Mouse (Mus musculus) yolk sac, embryonic 10.5 days (tissue): ENCODE results near the gene Itgb1bp1.

ENCODE experiments used
- DNase-seq: peaks from one replicate; pipeline ENCODE4 v3.0.0-alpha.2; 2017; ENCODE audit warnings: low spot score

Itgb1bp1 gene

GRCm38 (mm10) chr12:21286243-21286622 lies at the start of gene Itgb1bp1:
Gene Itgb1bp1 (minus strand): TSS chr12:21286284.
- DNase-seq, result peak; percentile 96

- DNase-seq, result no peak
Measured at GRCm38 (mm10) chr12:21335869-21336268, 49.8 kb upstream of the Itgb1bp1 start.

- no peak for DNase-seq
Measured at GRCm38 (mm10) chr12:21333766-21334165, 47.7 kb upstream of the Itgb1bp1 start.

- no peak for DNase-seq
Measured at GRCm38 (mm10) chr12:21333021-21333420, 46.9 kb upstream of the Itgb1bp1 start.

- DNase-seq, result no peak
Measured at GRCm38 (mm10) chr12:21331711-21332110, 45.6 kb upstream of the Itgb1bp1 start.

DNA sequence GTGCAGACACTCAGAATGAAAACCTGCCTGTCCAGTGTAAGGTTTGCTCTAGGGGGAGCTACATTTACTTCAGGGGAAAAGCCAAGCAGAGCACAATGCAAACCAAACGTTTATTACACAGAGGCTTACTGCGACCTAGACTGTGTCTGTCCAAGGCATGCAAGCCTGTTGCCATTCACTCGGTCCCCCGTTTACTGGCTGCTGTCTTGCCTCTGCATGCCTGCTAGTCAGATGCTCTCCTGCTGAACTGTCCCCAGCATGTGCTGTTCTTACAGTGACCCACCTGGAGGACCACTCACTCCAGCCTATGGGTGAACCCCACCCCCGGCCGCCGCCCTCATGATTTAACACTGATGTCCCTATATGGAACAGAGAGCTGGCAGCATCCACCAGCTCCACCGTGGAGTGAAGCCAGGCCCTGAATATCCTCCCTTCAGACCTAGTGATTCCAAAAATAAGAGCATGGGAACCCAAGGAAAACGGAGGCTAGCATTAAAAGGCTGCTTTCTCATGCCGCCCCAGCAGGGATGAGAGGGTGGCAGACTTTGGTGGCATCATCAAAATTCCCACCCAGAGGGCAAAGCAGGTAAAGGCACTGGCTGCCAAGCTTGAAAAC lies 45.0 kb upstream of the Itgb1bp1 start:
- DNase-seq, result no peak

DNA sequence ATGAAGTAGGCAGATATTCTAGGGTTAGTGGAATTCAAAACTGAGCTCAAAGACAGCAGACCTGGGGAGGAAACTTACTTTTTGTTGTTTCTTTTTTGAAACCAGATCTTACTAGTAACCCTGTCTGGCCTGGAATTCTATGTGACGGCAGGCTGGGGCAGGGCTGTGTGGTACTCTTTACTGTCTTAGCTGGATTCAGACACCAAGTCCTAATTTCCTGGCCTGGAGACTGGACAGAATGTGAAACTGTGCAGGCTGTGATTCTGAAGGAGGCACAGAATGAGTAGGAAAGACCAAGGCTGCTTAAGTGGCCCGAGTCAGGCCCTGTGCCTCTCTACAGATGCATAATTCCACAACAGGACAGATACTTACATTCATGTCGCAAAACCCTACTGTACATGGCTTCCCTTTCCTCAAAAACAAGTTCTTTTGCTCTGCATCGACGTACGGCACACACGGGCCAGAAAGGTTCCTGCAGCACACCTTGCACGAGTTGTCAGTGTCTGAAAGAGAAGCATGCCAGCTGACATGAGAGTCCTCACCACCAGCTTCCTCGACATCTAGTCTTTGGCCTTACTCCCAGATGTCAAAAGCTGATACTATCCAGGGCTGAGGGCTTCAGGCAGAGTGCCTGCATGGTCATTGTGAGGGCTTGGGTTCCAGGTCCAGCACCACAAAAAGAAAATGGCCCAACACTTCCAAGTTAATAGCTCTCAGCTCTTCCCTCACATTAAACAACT lies 43.7 kb upstream of the Itgb1bp1 start:
- DNase-seq, result no peak

DNA sequence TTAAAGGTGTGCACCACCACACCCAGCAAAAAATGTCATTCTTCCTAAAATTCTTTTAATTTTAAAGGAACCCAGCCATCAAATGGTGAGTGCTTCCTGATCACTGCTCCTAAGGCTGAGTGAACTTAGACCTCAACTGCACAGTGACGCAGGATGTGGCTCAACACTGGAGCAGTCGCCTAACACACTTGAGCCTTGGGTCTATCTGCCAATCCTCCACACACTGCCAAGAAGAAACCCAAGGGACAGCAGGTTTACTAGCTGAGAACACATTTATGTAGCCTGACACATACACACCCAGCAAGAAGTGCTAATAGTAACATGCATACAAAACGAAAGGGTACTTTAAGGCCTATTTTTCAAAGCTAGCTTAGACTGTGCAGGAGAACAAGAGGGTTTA lies 40.2 kb upstream of the Itgb1bp1 start:
- no peak for DNase-seq

DNA sequence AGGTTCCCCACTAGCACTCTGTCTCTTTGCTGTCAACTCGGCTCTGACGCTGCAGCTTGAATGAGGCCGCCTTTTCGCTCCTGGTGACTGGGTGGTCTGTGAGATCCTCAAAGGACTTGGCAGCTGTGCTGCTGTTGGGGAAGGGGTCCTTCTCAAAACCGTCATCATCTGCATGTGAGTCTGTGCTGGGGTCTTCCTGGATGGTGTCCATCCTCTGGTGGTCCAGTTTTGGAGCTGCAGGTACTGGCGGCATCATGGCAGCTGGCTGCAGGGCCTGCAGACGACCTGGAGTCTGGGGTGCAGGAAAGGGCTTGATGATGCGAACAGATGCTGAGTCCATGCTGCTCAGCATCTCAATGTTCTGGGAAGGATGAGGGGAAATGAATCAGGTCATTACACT lies 39.2 kb upstream of the Itgb1bp1 start:
- no peak for DNase-seq

GRCm38 (mm10) chr12:21324101-21324500 lies 38.0 kb upstream of the Itgb1bp1 start:
- DNase-seq, result no peak

DNA sequence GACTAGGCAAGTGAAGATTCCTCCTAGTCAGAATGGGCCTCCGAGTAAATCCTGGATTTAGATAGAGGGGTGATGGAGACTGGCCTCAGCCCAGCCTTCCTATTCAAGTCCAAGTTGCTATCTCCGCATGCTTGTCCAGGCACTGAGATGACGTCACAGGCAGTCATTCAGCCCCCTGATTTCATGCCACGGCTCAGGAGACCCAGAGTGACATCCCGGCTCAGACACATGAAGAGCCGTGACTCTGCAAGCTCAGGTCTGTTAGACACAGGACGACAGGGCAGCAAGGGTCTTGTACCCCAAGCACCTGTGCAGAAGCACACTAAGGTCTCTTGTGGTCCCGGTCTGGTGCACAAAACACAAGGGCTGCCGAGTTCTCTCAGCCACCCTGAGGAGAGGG lies 36.8 kb upstream of the Itgb1bp1 start:
- DNase-seq, result no peak

DNA sequence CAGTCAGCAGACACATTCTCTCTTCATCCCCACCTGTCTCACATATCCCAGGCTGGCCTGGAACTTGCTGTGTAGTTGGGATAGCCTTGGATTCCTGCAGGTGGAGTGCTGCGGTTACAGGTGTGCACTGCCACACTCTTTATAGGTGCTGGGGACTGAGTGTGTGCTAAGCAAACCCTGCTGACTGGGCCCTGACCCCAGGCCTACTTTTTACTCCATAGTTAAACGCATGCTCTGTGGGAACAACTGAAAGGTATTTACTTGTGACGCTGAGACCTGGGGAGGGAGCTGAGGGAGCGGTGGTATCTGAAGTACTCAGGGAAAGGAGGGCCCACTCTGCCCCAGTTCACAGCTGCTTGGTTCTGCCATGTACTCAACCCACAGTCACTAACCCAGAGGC lies 36.2 kb upstream of the Itgb1bp1 start:
- DNase-seq, result no peak

DNA sequence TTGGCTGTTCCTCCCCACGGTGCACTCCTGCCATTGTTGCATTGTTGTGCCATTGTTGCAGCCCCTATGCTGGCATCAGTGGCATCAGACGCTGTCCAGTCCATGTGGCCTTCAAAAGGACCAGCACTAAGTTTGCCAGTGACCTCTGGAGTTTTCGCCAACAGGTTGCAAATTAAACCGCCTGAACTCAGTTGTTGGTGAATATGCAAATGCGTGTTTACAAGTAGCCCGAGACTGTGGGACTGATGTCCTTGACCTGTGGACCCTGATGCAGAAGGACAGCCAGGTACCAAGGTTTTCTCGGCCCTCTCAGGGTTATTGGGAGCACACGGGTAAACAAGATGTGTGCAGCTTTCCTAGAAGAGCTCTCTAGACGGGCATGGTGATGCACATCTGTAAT lies 35.1 kb upstream of the Itgb1bp1 start:
- no peak for DNase-seq

DNA sequence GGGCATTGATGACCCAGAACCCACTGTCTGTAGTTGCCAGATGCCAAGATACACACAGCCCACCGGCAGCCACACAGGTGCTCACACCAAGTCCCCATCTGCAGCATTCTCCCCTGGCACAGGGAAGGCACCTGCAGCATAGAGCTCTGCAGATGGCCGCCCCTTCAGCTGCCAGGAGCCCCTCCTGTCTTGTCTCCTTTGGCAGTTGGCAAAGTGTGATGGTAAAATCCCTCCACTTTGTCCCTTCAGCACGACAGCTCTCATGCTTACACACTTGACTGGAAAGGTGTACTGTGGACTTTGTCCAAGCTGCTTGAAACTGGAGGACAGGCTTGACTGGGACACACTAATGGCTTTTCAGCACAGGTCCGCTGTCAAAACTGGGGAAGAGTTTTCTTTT lies 34.2 kb upstream of the Itgb1bp1 start:
- DNase-seq, result no peak

- DNase-seq, result peak; percentile 40
Measured at GRCm38 (mm10) chr12:21318143-21318895, 32.2 kb upstream of the Itgb1bp1 start.

DNA sequence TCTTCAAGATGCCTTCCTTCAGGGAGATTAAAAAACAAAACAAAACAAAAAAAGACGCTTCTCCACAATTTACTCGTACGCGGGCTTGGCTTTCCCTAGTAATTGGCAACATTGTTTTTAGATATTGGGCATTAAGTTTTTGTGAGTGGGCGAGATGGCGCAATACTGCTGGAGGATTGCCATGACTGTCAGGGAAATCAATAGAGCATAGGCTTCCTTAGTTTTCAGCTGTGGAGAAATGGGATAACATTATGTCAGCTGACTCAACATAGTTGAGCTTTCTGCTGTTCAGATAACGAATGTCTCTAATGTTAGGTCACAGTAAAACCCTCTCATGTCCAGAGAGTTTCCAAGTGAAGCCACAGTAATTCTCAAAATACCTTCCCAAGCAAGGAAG lies 30.8 kb upstream of the Itgb1bp1 start:
- peak; percentile 33 for DNase-seq

DNA sequence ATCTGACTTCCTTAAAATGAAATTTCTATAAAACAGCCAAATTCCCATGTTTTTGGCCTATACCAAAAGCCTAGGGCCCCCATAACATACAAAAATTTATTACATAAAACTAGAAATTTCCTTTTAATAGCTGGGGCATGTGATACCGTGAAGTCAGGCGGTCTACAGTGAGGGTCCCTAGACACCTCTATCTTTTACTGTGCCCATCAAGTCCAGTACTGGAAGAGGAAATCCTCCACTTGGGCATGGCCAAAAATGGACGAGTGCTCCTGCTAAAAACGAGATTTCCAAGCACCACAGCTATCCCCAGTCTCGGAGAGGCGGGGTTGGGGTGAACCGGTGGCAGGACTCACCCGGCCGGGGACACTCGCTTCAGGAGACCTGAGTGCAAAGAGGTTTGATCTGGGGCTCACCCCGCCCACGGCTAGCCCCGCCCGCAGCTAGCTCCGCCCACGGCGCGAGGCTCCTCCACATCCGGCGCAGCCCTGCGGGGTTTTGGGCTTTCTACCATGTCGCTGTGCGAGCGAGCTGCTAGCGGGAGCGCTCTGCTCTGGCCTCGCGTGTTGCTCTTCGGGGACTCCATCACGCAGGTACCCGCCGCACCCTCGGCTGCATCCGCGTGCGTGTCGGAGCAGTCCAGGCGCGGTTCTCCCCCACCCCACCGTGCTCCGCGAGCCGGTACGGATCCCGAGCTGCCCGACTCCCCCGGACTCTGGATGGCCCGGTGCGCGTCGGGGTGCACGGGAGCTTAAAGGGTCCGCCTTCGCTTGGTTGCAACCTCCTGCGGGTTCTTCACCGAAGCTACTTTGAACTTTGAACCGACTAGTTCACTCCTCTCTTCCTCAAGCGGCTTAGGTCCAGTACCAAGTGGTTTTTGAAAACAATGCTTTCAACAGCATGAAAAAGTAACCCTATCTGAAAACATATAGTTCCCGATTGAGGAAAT lies 30.1 kb upstream of the Itgb1bp1 start, which contains the start of gene Iah1:
Gene Iah1 (plus strand): TSS at position 467 of the 946 bp plus-strand sequence.
- peak; percentile 90 for DNase-seq

GRCm38 (mm10) chr12:21312201-21312600 lies 26.1 kb upstream of the Itgb1bp1 start:
- no peak for DNase-seq

DNA sequence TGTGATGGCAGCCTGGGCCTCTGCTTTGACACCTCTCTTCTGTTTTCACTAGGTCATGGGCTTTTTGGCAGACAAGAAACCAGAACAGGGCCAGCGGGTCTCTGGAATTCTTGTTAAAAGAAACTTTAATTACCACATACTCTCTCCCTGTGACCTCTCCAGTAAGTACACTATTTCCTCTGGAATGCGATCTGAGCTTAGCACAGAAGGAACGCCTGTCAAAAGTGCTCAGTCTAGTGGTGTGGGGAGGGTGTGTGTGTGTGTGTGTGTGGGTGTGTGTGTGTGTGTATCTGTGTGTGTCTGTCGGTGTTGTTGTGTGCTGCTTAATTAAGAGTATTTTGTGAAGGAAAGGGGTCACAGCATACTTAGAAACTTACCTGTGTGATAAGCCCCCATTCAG lies 20.6 kb upstream of the Itgb1bp1 start:
- no peak for DNase-seq

DNA sequence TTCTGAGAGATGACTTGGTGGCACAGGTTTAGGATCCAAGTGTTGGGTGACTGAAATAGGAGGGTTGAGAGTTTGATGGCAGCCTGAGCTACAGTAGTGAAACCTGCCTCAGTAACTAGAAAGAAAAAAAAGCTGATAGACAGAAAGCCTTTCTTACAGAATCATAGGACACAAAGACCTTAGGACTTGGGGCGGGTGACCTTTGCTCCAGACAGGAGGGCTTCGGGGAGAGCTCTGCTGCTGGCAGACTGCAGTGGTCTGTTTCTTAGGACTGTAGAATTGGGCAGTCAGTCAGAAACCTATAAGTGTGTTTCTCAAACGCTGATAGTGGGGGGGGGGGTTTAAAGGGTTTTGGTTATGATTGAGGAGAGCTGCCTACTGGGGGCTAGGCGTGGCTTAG lies 19.7 kb upstream of the Itgb1bp1 start:
- no peak for DNase-seq

DNA sequence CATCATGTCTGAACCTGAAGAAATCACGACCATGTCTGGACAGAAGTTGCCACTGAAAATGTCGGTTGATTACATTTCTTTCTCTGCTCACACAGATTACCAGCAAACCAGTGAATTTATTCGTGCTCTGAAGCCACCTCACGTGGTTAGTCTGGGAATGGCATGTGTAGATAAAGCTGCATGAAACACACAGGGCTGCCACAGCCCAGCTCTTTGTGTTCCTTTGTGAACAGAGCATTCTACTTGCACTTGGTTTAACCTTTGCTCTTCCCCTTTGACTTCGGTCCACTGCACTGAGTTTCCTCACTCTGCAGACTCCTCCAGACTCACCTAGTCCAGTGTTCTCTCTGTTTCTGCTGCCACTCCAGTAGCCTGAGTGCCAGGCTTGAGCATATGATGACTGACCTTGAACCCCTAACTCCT lies 16.3 kb upstream of the Itgb1bp1 start:
- peak; percentile 72 for DNase-seq

GRCm38 (mm10) chr12:21301932-21302331 lies 15.8 kb upstream of the Itgb1bp1 start:
- DNase-seq, result peak; percentile 59
